Mouse (Mus musculus) mouse trophoblast stem cell (cell line): ENCODE measurements around the gene Fnbp1l.

ENCODE experiments used
- in situ Hi-C, 2 experiments: fragments of 300-500 bp; cut with MseI, MboI; formaldehyde crosslinking; loops; 2 replicates in 1 of 2; 3 replicates in 1 of 2; pipeline ENCODE4 v1.15.1; 2025

The Fnbp1l gene

GRCm38 (mm10) chr3:122606105-122606801, 13.3 kb downstream of the Fnbp1l start:
- in situ Hi-C loops = no loop called here

- in situ Hi-C loops = no loop called here
Measured at GRCm38 (mm10) chr3:122603229-122603628, 16.3 kb downstream of the Fnbp1l start.

DNA sequence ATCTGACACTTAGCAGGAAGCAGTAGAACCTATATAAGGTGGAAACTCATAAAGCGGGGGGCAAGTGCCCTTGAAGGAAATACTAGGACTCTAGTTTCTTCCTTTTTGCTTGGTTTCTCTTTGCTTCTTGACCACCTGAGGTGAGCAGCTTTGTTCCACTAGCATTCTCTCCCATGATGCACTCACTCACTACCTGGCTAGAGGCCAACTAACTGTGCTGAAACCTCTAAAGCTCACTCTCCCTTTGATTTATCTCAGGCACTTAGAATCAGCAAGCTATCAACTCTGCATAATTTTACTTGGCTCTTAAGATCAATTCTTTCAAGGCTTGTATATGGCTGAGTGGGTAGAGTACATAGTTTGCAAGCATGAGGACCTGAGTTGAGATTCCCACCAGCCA, 17.1 kb downstream of the Fnbp1l start:
- in situ Hi-C loops = no loop called here

DNA sequence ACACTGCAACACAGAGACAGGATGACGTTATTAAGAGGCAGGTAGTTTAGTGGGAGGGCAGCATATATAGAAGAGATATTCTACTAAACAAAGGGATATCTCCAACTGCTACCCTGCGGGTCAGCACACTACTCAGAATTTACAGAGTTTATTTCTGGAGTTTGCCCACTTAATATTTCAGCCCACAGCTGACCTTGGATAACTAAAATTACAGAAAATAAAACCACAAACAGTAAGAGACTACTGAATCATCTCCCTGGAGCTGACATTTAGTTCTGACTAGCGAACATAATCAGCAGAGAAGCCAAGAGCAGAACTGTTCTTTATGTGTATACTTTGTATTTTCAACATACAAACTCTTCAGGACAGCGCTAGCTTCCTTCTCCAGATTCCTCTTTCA, 20.2 kb downstream of the Fnbp1l start:
- in situ Hi-C loops = no loop called here

- in situ Hi-C loops = no loop called here
Measured at GRCm38 (mm10) chr3:122590804-122591203, 28.7 kb downstream of the Fnbp1l start.

GRCm38 (mm10) chr3:122590346-122590745, 29.2 kb downstream of the Fnbp1l start:
- in situ Hi-C loops = no loop called here

DNA sequence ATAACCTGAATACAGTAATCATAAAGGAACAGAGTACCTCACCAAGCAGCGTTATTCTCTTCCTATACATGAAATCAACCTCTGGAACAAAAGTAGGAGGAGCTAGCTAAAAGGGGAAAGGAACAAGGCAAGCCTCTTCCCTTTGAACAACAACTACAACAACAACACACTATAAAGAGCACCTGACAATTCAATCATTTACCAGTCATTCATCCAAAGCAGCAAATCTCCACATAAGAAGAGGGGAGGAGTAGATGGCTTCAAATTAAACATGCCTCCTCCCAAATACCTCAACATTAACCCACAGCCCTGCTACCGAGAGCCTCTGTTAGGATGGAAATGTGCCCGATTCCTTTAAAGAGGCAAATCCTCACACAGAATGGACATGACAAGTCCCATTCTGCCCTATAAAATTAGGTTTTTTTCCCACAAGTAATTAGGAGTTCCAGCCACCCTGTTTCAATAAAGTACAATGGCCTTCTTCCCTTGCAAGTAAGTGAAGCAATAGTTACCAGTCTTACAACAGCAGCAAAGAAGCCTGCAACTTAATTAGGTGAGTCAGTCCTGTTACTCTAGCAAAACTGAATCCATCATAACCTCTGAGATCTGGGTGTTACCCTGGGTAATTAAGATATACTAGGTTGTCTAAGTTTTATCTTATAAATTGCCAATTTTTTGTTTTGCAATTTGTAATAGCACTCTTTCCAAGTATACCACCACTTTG, 32.4 kb downstream of the Fnbp1l start:
- in situ Hi-C loops = no loop called here

GRCm38 (mm10) chr3:122577360-122577759, 42.2 kb downstream of the Fnbp1l start:
- in situ Hi-C loops = no loop called here

GRCm38 (mm10) chr3:122574921-122575320, 44.6 kb downstream of the Fnbp1l start:
- in situ Hi-C loops = no loop called here

DNA sequence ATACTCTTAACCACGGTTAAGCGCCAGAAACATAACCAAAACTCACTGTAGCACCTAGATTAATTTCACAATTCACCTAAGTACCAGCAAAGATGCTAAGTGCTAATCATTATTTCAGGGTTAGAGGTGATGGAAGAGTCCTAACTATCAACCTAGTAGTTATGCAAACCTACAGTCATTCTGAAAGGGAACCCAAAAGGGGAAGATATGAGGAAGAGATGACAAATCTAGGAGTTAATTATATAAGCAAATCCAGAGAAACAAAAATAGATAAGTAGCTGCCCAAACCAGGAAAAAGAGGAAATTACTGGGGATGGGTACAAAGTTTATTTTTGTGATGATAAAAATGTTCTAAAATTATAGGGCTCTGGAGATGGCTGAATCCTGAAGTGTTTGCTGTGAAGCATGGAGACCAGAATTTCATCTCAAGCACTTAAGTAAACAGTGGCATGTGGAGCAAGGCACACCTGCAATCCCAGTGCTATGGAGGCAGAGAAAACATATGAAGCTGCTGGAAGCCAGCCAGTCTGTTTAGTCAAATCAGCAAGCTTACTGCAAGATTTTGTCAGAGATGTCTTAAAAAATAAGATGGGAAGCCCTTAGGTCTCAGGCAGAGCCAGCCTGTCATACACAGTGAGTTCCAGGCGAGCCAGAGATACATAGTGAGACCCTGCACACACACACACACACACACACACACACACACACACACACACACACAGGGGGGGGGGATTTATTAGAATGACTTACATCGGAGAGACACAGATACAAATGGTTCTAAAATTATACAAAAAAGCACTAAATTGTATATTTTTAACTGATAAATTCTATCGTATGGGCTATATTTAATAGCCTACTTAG, 45.9 kb downstream of the Fnbp1l start:
- in situ Hi-C loops = no loop called here

DNA sequence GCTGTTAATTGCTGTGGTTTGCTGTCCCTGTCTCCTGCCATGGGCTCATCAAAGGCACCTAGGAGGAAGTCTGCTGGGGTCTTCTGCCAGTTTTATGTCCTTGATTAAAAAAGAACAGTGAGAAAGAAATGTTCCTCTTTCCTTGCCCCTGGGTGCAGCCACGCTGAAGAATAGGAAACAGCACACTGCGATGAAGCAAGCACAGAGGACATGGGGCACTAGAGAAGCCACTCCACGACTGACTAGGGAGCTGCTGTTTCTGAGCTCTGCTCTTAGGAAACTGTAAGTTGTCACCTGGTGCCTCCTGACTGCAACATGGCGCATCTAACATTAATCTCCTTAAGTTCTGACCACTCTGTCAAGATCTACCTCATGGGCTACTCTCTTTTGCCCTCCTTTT, 53.0 kb downstream of the Fnbp1l start:
- in situ Hi-C loops = no loop called here

- in situ Hi-C loops = no loop called here
Measured at GRCm38 (mm10) chr3:122566112-122566511, 53.4 kb downstream of the Fnbp1l start.

DNA sequence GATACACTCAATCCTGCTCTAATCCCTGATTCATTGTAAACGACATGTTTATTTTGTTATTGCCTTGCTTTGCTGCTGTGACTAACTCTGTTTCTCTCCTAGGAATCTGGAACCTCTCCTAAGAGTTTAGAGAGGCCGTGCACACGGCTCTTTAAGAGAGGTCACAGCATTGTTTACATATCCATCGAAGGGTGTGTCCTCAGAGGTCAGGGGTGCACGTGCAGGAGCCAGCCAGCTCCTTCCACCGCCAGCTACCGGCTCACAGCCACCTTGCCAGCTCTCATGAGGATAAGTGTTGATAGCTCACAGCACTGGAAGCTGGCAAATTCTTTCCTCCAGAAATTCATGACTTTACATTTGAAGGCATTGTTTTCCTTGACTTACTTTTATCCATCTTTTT, 54.2 kb downstream of the Fnbp1l start:
- in situ Hi-C loops = no loop called here

- in situ Hi-C loops = no loop called here
Measured at GRCm38 (mm10) chr3:122557766-122558165, 61.7 kb downstream of the Fnbp1l start.

DNA sequence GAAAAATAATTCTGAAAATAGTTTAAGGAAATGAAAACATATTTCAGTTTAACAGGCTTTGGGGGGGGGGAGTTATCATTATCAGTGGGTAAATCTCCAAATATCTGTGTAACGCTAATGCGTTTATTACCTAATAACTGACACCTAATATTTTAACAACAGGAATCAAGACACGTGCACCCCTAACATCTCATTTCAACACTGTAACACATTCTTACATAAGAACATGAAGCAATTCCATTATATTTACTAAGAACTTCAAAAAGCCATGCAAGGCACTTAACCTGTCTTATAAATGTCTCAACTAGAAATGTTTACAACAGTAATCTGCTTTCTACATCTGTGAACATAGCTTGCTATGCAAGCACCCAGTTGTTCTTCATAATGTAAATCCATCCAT, 68.3 kb downstream of the Fnbp1l start:
- in situ Hi-C loops = no loop called here

DNA sequence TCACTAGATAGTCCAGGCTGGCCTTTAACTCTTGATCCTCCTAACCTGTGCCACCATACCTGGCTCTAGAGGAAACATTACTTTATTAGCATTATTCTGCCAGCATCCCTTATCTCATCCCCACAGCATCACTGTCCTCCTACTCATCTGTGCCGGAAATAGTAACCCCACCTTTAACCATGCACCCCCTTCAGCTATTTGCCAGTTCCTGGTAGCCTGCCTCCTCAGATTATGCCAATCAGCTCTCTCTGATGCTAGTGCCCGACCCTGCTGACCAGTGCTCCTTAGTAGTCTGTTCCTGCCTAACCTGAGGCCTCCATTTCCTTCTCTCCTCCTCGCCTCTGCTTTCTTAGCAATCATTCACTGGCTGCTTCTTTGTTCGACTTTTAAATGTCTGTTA, 72.0 kb downstream of the Fnbp1l start:
- in situ Hi-C loops = no loop called here

DNA sequence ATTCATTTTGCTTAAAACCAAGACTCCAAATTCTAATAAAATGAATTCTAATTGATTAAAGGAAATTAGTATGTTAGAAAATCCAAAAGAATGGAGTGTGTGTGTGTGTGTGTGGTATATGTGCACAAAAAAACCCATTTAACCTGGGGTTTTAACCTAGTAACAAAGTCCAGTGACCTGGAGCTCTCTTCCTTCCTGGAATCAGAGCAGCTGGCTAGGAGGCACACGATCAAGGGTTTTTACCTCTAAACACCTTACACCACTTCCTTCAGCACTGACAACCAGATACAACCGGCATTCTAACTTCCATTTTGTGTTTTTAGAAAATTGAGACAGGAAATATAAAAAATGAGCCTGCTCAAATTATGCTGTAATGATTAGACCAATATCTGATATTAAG, 74.2 kb downstream of the Fnbp1l start:
- in situ Hi-C loops = no loop called here

DNA sequence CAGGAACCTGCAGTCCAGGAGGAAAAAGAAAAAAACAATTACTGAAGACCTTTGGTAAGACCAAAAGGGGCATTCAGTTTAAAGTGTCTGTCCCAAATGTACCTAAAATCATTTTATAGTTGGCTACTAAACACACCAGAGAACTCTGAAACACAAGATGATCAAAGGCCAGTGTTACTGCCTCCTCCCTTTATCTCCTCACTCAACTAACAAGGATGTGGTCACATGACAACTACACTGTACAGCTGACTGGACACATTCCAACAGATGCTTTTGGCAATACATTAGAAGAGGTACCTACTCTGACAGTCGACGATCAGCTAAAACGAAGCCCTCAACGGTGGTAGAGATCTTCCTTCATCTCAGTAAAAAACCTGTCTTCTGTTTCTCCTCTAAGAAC, 78.6 kb downstream of the Fnbp1l start:
- in situ Hi-C loops = no loop called here

- in situ Hi-C loops = no loop called here
Measured at GRCm38 (mm10) chr3:122539961-122540690, 79.4 kb downstream of the Fnbp1l start.

GRCm38 (mm10) chr3:122538851-122539250, 80.7 kb downstream of the Fnbp1l start:
- in situ Hi-C loops = no loop called here

DNA sequence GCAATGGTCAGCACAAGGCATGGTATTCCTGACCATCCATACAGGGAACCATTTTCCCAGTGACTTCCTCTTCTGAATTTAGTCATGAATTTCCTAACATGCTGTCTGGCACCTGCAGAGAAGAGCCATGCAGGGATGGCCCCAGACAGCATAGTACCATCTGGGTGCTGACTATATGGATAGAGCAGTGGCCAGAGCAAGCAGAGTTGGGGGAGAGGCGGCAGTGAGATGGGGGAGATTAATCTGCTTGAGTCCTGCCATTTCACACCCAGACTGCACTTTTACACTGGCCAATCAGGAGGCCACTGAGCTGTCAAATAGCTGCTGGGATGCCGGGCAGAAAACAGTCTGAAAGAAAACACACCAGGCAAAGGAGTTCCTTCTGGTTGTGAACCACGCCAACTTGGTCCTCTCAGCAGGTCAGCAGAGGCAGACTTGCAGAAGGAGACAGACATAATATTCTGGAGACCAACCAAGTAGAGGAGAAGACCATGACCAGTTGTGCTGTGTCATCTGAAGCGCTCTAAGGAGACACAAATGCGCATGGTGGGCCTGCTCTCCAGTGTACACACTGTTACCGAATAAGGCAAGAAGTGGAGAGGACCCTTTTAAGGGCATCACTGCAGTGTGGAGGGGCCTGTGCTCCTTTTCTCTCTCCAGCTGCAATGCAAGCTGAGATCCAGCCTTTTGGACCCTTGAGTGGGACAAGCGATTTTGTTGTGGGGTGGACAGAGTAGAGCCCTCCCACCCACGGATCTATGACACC, 83.4 kb downstream of the Fnbp1l start:
- in situ Hi-C loops = no loop called here
